In genomic region chr14:16525137-16525924, GRCm38 (mm10) we compare ENCODE assay signal across 12 mouse cellular contexts.
DNase-seq lines count a peak whose midpoint lies in the region; ATAC-seq and TF ChIP-seq lines count a peak whose summit lies in the region.
"Had no signal": no experiment of that assay in that cellular context is flagged by ENCODE, and none has a peak within 500 bp of the region (broad histone marks: within the 10 kb centered on the region; RNA-seq: fewer than 3 reads in every experiment).

No protein-coding gene starts in this region.

- no peak for TF ChIP-seq POLR2A in brain, embryonic 14.5 days (IDR thresholded peaks at IDR 0.05; ENCODE audit: borderline replicate concordance, extremely low read depth, insufficient read depth, insufficient read length, poor library complexity, severe bottlenecking)

- H3K4me1 ChIP-seq in forebrain, embryonic 15.5 days: 0 out of 2 replicates have a peak, but pooled peaks cover 4% of the 10 kb centered on the region
- no peaks in the 10 kb centered on the region for H3K4me1 ChIP-seq in forebrain, embryonic 12.5 days
- H3K4me1 ChIP-seq in kidney, embryonic 15.5 days: peaks cover 9% of the 10 kb centered on the region; the same call in 1 of the 2 replicates
- H3K4me1 ChIP-seq: hindbrain, embryonic 12.5 days had no signal

- no peak overlapping the region for H3K4me3 ChIP-seq in forebrain, embryonic 15.5 days
- no peak overlapping the region for H3K4me3 ChIP-seq in forebrain, embryonic 12.5 days (replicated peaks)
- H3K4me3 ChIP-seq in kidney, embryonic 15.5 days (replicated peaks): no peak overlapping the region
- H3K4me3 ChIP-seq: embryonic facial prominence, embryonic 10.5 days; hindbrain, embryonic 12.5 days had no signal

- no peaks in the 10 kb centered on the region for H3K27me3 ChIP-seq in forebrain, embryonic 15.5 days
- no peaks in the 10 kb centered on the region for H3K27me3 ChIP-seq in forebrain, embryonic 12.5 days
- no peaks in the 10 kb centered on the region for H3K27me3 ChIP-seq in kidney, embryonic 15.5 days
- H3K27me3 ChIP-seq: CH12.LX; hindbrain, embryonic 12.5 days had no signal

- no peak for DNase-seq in kidney, postnatal 25 days
- DNase-seq in brain, embryonic 14.5 days (ENCODE audit: low read depth): peak; percentile 52
- DNase-seq in liver: no peak
- DNase-seq: cerebellum, adult 2 months had no signal

- 46% methylated on average over 5 of the region's 5 CpGs for WGBS in forebrain, embryonic 15.5 days
- WGBS in forebrain, embryonic 12.5 days: 84% methylated on average over 5 of the region's 5 CpGs
- WGBS in kidney, embryonic 15.5 days: 69% methylated on average over 5 of the region's 5 CpGs

- TF ChIP-seq CTCF in brain, embryonic 14.5 days (IDR thresholded peaks at IDR 0.05; ENCODE audit: borderline replicate concordance, extremely low read depth, insufficient read depth, insufficient read length): no peak

- H3K36me3 ChIP-seq in forebrain, embryonic 15.5 days: no peaks in the 10 kb centered on the region
- no peaks in the 10 kb centered on the region for H3K36me3 ChIP-seq in forebrain, embryonic 12.5 days (replicated peaks)
- no peaks in the 10 kb centered on the region for H3K36me3 ChIP-seq in kidney, embryonic 15.5 days
- H3K36me3 ChIP-seq: embryonic facial prominence, embryonic 10.5 days; hindbrain, embryonic 12.5 days had no signal

- no peaks in the 10 kb centered on the region for H3K9me3 ChIP-seq in forebrain, embryonic 15.5 days
- H3K9me3 ChIP-seq in forebrain, embryonic 12.5 days: no peaks in the 10 kb centered on the region
- H3K9me3 ChIP-seq in kidney, embryonic 15.5 days (replicated peaks): no peaks in the 10 kb centered on the region
- H3K9me3 ChIP-seq: embryonic facial prominence, embryonic 10.5 days; hindbrain, embryonic 12.5 days had no signal

- H3K4me2 ChIP-seq in forebrain, embryonic 15.5 days (replicated peaks): no peak overlapping the region
- H3K4me2 ChIP-seq in forebrain, embryonic 12.5 days: no peak overlapping the region
- no peak overlapping the region for H3K4me2 ChIP-seq in kidney, embryonic 15.5 days
- H3K4me2 ChIP-seq: hindbrain, embryonic 12.5 days had no signal

- H3K27ac ChIP-seq in forebrain, embryonic 15.5 days (replicated peaks): peak overlapping the region; percentile 38
- H3K27ac ChIP-seq in forebrain, embryonic 12.5 days: no peak overlapping the region
- H3K27ac ChIP-seq in kidney, embryonic 15.5 days: peak overlapping the region; percentile 41; the same call in 1 of the 2 replicates
- H3K27ac ChIP-seq: embryonic facial prominence, embryonic 10.5 days; hindbrain, embryonic 12.5 days had no signal

- peak; percentile 67 for ATAC-seq in forebrain, embryonic 15.5 days (replicated peaks)
- ATAC-seq in forebrain, embryonic 12.5 days (ENCODE audit: low FRiP score): no peak
- ATAC-seq in kidney, embryonic 15.5 days (replicated peaks; ENCODE audit: low FRiP score): no peak
- ATAC-seq: hindbrain, embryonic 16.5 days; inflammation-experienced regulatory T-cells, adult 6 months had no signal

- no peak overlapping the region for H3K9ac ChIP-seq in forebrain, embryonic 15.5 days (replicated peaks)
- H3K9ac ChIP-seq in forebrain, embryonic 12.5 days: no peak overlapping the region
- H3K9ac ChIP-seq in kidney, embryonic 15.5 days: no peak overlapping the region
- H3K9ac ChIP-seq: hindbrain, embryonic 12.5 days had no signal
